In the genomic region with DNA sequence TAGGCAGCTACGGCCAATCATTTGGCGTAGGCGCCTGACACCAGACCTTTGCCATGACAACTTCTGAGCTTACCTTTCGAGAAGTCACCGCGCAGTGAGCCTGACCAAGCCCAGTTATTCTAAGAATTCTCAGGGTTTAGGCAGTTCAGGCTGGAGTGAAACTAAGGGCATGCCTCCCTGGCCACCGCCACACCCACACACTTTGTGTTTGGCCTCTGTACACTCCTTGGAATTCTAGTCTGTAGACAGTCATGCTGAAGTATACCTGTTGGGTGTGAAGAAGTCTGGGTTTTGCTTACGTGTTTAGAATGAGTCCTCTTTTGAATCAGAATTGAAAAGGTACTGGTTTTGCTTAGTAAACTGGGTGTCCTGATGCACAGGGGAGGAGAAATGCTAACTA, we compare ENCODE assay signal across 10 mouse cellular contexts.
"Had no signal": no experiment of that assay in that cellular context is flagged by ENCODE, and none has a peak within 500 bp of the region (broad histone marks: within the 10 kb centered on the region; RNA-seq: fewer than 3 reads in every experiment).

No protein-coding gene starts in this region.

- DNase-seq: kidney, adult 11 months; kidney, adult 8-10 months; kidney, postnatal 14 days; layer of hippocampus, adult 9-11 months; liver; lung, embryonic 14.5 days; retina, postnatal 1 day; right cerebral cortex, postnatal 25 days; spleen, adult 18-20 months; thymus, adult 18-20 months had no signal
